Mouse (Mus musculus) monocyte, adult 5-6 weeks (primary cell): Measurements from ENCODE around the gene Syn3. TPM values are rescaled to one million over a fixed set of nuclear protein-coding genes. Genes with fewer than 3 reads are reported as not detected.

Source experiments
- ATAC-seq: fragments of 153-309, 156-312 bp; replicated peaks from 2 replicates; pipeline ENCODE4 v1.8.0; 2017; ENCODE audit warnings: mild to moderate bottlenecking; ENCODE audit not compliant: low TSS enrichment, insufficient number of reproducible peaks, severe bottlenecking, poor library complexity, low FRiP score
- total RNA-seq: library from RNA; stranded (forward); fragments of 200-1000, 200-491, 200-594 nt; gene quantifications from 3 replicates; pipeline ENCODE4 v1.2.3, GENCODE M21; 2017

Syn3 gene
- total RNA-seq, 1 experiment from 2014 or later = not detected

DNA sequence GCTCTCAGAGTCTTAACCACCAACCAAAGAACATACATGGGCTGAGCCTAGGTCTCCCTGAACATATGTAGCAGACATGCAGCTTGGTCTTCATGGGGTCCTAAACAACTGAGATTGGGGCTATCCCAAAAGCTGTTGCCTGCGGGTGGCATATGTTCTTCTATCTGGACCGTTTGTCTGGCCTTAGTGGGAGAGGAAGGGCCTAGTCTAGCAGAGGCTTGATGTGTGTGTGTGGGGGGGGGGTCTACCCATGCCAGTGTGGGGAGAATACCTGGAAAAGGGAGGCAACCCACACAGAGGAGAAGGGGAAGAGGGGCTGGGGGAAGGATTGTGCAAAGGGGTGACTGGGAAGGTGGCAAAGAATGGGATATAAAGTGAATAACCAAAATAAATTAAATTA, 281.9 kb downstream of the Syn3 start:
- no peak for ATAC-seq

DNA sequence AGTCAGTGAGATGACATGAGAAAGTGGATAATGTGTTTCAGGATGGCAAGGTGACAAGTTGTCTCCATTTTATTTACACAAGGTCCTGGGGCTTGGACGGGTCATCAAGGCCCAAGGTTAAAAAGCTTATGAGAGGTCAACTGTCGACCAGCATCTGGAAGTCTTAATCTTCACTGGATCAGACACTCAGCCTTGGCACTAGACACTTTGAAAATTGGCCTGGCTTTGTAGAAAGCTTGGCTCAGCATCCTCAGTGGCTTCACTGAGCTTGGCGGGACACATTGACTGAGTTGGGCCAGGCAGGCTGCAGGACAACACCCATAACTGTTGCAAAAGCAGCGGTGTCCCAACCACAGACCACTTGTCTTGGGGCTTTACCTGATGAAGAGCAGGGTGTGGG, 286.6 kb downstream of the Syn3 start:
- no peak for ATAC-seq

DNA sequence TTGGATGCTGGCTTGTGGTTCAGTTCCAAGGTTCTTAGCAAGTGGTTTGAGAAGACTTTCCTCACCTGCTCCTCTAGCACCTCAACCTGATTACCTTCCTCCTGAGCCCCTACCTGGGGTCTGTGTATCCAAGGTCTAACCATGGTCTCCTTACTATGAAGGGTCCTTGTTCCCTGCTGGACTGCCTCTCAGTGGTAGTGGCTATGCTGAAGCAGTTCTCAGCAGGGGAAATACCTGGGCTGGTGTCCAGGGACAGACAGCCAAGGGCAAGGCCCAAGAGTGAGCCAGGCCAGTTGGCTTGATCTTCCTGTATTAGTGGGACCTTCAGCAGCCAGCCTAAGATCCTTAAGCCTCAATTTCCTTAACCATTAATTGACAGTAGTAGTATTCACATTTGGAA, 294.8 kb downstream of the Syn3 start:
- no peak for ATAC-seq

DNA sequence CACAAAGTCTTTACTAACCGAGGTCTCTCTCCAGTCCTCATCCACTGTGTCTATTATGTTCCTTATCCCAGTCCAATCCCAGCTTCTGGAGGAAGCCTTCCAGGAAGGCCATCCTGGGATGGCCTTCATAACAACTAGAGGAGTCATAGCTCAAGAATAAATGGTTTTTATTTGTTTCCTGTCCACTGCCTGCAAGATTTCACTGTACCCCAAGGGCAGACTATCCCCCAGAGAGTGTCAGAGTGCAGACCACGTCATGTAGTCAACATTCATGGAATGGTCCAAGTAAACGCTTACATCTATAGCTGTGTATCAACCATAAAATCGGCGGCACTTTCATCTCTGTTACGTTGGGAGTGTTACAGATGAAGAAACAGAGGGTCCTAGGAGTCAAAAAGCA, 295.5 kb downstream of the Syn3 start:
- ATAC-seq = no peak

DNA sequence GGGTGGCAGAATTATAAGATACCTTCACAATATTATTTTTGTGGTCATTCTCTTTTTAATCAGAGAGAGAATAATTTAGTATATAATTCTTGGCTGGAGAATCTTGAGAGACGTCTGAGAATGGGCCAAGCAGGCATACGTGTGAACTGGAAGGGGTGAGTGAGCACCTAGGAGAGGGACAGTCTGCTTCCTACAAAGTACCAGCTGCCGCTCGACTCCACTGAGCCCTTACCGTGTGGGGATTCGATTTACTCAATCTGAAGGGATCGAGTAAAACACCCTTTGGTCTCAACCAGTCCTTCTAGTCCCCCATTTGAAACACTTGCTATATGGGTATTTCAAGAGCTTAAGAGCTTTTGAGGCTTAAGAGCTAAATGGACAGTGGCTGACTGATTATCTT, 296.9 kb downstream of the Syn3 start:
- no peak for ATAC-seq

DNA sequence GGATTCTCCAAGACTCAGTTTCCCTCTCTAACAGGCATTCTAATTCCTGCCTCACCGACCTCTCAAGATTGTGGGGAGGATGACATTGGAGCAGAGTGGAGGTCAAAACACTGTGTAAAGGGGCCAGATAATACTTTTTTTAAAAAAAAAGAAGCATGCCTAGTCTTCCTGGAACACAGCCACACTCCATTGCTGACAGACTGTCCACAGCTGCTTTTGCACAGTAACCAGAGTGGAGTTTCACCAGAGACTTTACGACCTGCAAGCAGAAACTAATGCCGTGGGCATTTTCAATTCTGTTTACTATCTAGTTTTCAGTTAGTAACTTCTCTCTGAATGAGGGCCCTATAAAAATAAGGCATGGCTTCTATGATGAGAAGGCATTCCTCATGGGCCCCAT, 297.7 kb downstream of the Syn3 start:
- no peak for ATAC-seq

DNA sequence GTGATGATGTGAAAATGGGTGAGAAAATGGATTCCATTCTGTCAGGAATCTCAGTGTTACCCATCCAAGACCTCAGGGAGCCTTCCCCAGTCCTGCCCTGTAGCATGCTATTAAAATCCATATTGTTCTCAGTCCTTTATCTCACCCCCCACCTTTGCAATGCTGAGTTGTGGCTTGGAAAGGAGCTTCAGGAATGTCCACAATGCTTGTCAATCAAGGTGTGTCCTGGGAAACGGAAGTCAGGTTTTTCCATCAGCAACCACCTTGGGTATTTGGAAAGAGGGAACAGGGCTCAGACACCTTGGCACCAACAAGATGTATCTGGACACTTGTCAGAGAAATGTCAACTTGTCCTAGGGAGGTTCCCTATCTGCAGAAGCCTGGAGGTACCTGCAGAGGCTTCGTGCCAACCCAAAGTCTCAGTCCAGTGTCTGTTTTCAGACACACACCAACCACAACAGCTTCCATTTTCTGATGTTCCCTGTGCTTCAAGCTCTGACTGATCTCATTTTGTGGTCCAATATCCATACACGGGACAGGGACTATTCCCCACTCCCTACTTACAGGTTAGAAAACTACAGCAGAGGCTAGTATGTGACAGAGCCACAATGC, 302.2 kb downstream of the Syn3 start:
- no peak for ATAC-seq

DNA sequence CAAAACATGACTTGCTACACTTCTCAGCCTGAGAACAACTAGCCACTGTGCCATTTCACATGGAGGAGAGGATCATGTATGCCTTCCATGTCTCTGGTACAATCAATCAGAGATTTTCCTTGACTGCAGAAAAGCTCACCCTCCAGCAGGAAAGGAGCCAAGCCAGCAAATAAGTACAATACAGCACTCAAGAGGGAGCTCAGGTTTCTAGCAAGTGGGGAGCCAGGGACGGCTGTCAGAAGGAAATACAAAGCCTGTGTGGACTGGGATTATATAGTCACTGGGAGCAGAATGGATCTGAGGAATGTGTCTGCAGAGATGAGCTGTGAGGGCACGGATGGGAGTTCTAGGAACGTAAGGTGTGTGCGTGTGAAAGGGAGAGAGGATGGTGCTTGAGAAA, 304.0 kb downstream of the Syn3 start:
- no peak for ATAC-seq

DNA sequence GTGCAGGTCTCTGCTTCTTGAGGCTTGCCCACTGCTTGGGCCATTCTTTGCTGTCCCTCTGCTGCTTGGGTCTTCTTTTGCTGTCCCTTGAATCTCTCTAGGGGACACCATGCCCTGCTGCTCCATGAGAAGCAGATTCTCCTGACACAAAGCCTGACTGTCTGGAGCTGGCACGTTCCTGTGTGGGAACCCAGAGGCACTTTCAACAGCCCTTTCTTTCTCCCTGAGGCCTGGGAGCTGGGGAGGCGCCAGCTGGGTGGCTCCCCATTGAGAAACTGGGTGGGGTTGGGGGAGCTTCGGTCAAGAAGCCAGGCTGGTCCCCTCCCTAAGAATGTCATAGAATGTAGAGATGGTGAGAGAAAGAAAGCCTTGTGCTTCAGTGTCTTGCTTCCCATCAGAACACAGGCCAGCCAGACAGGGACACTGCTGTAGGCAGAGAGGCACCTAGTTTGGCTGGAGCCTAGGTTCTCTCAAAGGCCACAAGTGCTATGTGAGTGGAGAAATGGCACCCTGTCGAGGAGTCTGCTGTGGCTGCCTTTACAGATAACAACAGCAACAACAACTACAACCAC, 304.7 kb downstream of the Syn3 start:
- ATAC-seq = no peak

DNA sequence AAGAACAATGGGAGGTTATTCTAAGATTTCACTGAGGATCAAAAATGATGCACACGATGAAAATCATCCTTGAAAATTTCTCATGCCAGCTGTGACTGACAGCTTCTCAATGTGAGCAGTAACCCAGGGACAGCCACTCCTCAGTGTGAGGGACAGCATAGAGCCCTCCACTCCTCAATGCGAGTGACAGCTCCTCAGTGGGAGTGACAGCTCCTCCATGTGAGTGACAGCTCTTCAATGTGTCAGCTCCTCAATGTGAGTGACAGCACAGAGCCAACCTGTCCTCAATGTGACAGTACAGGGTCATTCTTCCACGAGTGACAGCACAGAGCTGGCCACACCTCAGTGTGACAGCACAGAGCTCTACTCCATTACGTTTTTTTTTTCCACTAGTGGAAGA, 310.1 kb downstream of the Syn3 start:
- no peak for ATAC-seq

DNA sequence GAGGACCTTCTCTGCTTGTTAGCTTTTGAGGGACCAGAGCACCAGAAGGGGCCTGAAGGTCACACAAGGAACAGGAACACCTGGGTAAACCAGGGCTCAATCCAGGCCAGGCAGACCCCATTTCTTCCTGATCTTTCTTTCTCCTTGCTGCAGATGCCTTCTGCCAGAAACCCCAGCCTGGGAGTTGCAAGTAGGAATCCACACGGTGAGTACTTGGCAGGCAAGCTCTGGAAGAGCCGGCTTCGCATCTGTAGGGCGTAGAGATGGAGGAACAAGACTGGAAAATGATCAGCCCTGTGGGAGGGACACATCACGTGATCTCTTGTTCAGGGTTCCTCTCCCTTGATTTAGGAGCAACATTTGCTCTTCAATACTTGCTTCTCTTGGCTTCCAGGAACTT, 310.8 kb downstream of the Syn3 start:
- no peak for ATAC-seq

DNA sequence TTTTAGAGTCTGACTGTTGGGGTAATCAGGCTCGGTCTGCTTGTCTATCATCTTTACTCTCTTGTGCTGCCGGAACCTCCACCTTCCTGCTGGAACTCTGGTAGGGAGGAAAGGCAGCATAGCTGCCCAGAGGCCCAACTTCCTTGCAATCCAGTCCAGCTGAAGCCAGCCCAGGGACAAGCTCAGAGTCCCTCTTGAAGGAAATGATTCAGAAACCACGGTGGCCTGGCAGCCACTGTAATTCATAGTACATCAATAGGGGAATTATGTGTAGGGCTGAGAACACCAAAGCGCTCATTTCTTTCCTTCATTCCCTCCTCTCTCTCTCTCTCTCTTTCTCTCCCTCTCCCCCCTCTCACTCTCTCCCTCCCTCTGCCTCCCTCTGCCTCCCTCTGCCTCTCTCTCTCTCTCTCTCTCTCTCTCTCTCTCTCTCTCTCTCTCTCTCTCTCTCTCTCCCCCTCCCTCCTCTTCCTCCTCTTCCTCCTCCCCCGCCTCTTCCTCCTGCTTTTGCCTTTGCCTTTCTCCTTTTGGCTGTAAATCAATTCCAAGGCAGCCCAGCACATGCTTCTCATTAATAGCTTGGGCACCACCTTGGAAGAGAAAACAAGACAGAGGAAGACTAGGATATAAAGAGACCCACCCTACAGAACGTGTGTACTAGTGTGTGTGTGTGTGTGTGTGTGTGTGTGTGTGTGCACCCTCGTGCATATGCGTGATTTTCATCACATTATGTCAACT, 315.4 kb downstream of the Syn3 start:
- no peak for ATAC-seq

DNA sequence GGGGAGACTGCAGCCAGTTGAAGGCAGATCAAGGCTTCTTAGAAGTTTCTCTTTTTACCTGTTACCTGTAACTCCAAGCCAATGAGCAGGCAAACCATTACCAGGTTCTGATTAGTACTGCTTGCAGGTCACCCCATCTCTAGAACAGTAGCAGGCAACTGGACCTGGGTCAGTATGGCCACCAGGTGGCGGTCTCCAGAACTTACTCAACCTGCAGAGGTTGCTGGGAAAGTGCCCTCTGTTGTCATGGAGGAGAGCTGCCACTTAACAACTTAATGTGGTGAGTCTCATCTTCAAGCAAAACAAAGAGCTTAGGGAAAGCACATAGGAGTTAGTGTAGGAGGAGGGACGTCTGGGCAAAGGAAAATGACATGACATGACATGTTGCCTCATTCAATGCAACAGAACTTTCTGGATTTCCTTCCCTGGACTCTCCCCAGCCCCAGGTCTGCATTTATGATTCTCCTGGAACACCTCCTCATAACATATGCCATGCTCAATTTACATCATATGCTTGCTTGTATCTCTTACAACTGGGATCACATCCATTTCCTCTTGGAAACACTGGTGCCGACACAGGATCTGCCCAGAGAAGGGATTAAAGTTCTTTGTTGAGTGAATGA, 316.4 kb downstream of the Syn3 start:
- no peak for ATAC-seq

DNA sequence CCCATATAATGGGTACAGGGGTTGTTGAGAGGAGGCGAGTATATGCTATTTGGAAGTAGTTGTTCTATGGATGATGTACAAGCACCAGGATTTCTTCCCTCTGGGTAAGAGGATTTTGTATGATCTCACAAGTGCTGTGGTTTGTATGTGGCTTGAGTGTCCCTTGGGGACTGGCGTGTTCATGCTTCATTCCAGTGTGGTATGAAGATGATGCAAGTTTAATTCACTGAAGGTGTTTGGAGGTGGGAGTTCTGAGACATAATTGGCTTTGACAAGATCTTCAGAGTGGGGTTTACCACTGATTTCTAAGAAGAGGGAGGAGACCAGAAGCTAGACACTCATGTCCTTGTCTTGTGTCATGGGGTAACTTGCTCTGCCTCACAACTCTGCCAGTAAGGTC, 322.3 kb downstream of the Syn3 start:
- ATAC-seq = no peak

DNA sequence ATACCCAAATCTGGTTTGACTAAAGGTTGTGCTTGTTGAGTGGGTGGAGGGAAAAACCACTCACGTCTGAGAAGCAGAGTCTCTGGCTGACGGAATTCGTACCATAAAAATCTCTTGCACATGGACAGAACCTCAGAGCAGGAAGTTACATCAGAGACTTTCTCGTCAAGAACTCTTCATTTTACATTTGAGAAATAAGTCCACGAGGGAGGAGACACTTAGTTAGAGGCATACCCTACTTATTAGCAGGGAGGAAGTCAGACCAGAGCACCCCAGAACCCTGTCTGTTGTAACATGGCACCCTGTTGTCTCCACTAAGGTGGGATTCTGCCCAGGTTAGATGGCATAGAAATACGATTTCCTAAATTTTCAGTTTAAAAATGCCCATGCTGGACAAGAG, 324.7 kb downstream of the Syn3 start:
- ATAC-seq = no peak

DNA sequence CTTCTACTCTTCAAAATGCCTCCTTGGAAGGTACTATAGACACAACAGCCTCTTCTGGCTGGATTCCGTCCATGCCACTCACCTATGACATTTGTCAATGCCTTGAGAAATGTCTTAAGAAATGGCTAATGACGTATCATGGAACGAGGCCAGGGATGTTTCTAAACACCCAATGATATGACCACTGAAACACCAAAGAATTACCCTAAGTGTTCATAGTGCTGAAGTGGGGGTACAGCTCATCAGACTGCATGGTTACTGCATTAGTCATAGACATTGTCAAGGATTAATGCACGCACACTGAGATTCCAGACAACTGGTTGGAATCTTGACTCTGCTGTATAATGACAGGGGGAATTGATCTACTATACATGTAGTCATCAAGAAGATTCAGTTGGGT, 325.4 kb downstream of the Syn3 start:
- no peak for ATAC-seq

DNA sequence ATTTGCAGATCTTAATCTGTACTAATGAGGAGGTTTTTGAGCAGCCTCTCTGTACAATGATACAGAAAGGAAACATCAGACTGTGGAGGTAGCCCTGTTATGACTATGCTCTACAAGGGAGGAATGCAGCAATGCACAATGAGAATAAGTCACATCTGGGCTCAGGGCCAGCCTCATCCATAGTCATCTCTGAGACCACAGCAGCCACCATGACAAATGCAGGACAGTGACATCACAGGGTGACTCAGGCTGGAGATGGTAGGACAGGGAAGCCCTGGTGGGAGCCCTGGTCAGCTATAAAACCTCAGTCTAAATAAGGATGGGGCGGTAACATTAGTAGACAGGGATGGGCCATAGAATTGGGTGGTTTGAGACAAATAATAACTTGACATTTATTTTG, 327.4 kb downstream of the Syn3 start:
- ATAC-seq = no peak

DNA sequence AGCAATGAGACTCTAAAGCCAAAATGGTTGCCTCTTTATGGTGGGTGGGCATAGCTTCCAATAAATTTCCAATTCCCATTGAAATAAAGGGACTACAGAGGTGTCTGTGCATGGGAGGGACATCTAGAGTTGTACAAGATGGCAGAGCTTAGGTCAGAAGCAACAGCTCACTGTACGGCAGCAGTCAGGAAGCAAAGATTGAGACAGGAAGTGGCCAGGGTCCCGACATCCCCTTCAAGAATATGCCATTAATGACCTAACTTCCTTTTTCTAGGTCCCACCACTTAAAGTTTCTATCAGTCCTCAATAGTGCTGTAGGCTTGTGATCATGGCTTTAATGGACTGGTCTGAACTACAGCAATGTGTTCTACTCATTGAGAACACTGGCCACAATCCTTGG, 330.6 kb downstream of the Syn3 start:
- no peak for ATAC-seq

DNA sequence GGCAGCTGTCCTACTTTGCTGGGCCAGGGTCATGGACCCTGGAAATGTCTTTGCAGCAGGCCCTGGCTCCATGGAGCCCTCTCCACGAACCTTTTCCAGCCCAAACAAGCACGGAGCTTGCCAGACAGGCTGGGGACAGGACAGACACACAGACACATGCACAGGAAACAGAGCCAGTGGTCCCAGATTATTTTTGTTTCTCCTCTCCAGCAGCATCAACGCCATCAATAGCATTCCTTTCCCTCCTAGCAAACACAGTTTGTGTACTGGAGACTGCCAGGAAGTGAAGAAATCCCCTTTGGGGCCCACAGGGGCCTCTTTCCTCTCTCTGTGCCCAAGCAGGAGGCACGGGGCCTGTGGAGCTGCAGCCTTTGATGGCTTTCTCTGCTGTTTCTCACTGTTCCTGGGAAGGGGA, 331.8 kb downstream of the Syn3 start:
- no peak for ATAC-seq

DNA sequence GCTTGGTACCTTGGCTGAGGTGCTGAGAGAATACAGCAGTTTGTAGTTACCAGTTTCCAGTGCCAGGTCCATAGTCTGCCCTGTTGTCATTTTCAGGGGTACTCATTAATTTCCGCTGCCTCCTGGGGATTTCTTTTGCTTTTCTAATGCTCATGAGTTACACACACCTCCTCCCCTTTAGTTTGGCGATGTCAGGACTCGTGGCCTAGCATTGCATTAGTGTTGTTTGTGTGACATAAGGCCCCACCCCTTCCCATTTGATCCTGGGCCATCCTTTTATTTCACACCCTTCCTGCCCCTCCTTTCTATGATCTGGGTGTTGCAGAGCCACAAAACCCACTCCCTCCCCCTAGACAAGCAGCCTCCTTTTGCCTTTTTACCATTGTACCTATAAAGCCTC, 334.6 kb downstream of the Syn3 start:
- ATAC-seq = no peak
